Mouse (Mus musculus): ENCODE measurements at regions not wholly inside any gene's neighbourhood (a gene's known extent, or its start where the extent isn't known, plus 50 kb on each side); places are given as distances from the start of the nearest gene placed in this dataset.

GRCm38 (mm10) chr17:68916531-68916930 is 90.1 kb downstream of the Tmem200c start:
- TF ChIP-seq POLR2A (IDR thresholded peaks at IDR 0.05; ENCODE audit: low read depth, low read length): no peak
- TF ChIP-seq CTCF (conservative IDR thresholded peaks at IDR 0.05 in 1 of 2, IDR thresholded peaks at IDR 0.05 in 1 of 2; ENCODE audit: low read depth in 2 of 2, low read length in 2 of 2): no peak
- no peak for TF ChIP-seq MAFK (IDR thresholded peaks at IDR 0.05; ENCODE audit: insufficient replicate concordance, low read length)
- TF ChIP-seq JUN (IDR thresholded peaks at IDR 0.05; ENCODE audit: insufficient read depth, low read depth, low read length): no peak
- TF ChIP-seq USF1 (IDR thresholded peaks at IDR 0.05; ENCODE audit: low read depth, low read length): no peak
- TF ChIP-seq ETS1 (conservative IDR thresholded peaks at IDR 0.05; ENCODE audit: low read depth, low read length): no peak
- TF ChIP-seq UBTF (IDR thresholded peaks at IDR 0.05; ENCODE audit: low read depth, low read length): no peak
- no peak for TF ChIP-seq MAX (IDR thresholded peaks at IDR 0.05; ENCODE audit: low read length)
- TF ChIP-seq BHLHE40 (IDR thresholded peaks at IDR 0.05; ENCODE audit: low read depth, low read length): no peak
